Mouse (Mus musculus) heart, embryonic 15.5 days (tissue): ENCODE data around the gene Glt6d1. TPM values are rescaled to one million over a fixed set of nuclear protein-coding genes. Genes with fewer than 3 reads are reported as not detected.

Experiments
- ATAC-seq: fragments of 200-750 bp; cut with Nextera tagmentation; replicated peaks from 2 replicates; pipeline ENCODE4 v1.8.0; 2017; ENCODE audit warnings: low read depth, moderate TSS enrichment; ENCODE audit not compliant: insufficient number of reproducible peaks, insufficient read depth, low FRiP score
- H3K27ac ChIP-seq: fragments of 300-500 bp; sonication (generic); 2 replicates; pipeline ENCODE4 v1.5.1; 2015; ENCODE audit warnings: mild to moderate bottlenecking, inconsistent platforms
- H3K27me3 ChIP-seq: fragments of 300-500 bp; sonication (generic); 2 replicates; pipeline ENCODE4 v1.6.1; 2015; ENCODE audit warnings: inconsistent platforms
- H3K36me3 ChIP-seq: fragments of 300-500 bp; sonication (generic); 2 replicates; pipeline ENCODE4 v1.6.1; 2015; ENCODE audit warnings: mild to moderate bottlenecking, inconsistent platforms
- H3K4me1 ChIP-seq: fragments of 300-500 bp; sonication (generic); replicated peaks from 2 replicates; pipeline ENCODE4 v1.6.1; 2015; ENCODE audit warnings: inconsistent platforms
- H3K4me2 ChIP-seq: fragments of 300-500 bp; sonication (generic); 2 replicates; pipeline ENCODE4 v1.6.1; 2015; ENCODE audit warnings: inconsistent platforms, mild to moderate bottlenecking, moderate library complexity
- H3K4me3 ChIP-seq: fragments of 300-500 bp; sonication (generic); 2 replicates; pipeline ENCODE4 v1.5.1; 2015; ENCODE audit warnings: mild to moderate bottlenecking, inconsistent platforms
- H3K9ac ChIP-seq: fragments of 300-500 bp; sonication (generic); 2 replicates; pipeline ENCODE4 v1.6.1; 2015; ENCODE audit warnings: mild to moderate bottlenecking, inconsistent platforms
- H3K9me3 ChIP-seq: fragments of 300-500 bp; sonication (generic); replicated peaks from 2 replicates; pipeline ENCODE4 v1.6.1; 2016; ENCODE audit warnings: inconsistent platforms
- WGBS: fragments of 180-500 bp; shearing (Covaris S2); methylation state at CpG from one replicate; pipeline ENCODE4 v1.1.7; 2015; ENCODE audit warnings: mixed read lengths; 5-methylcytosine and 5-hydroxymethylcytosine counted together
- polyA plus RNA-seq: library from polyadenylated mRNA; unstranded; fragments of >200 nt; fragmentation: Nextera tagmentation; extraction: Ambion mirVana; gene quantifications from 2 replicates; pipeline ENCODE4 v1.2.1, GENCODE M21; 2015

The Glt6d1 gene
- polyA plus RNA-seq, 1 experiment from 2014 or later = not detected

- no peak overlapping the region for H3K9ac ChIP-seq
- ATAC-seq = no peak
- H3K4me3 ChIP-seq = no peak overlapping the region
- H3K36me3 ChIP-seq = no peaks in the 10 kb centered on the region
- 57% methylated on average over 4 of the region's 4 CpGs for WGBS
- no peak overlapping the region for H3K27ac ChIP-seq
- H3K4me1 ChIP-seq = no peaks in the 10 kb centered on the region
- H3K9me3 ChIP-seq = no peaks in the 10 kb centered on the region
- H3K4me2 ChIP-seq = no peak overlapping the region
- H3K27me3 ChIP-seq = no peaks in the 10 kb centered on the region
Measured at GRCm38 (mm10) chr2:25758064-25758625, 57.5 kb downstream of the Glt6d1 start.

- no peak overlapping the region for H3K9ac ChIP-seq
- H3K4me1 ChIP-seq = no peaks in the 10 kb centered on the region
- no peaks in the 10 kb centered on the region for H3K36me3 ChIP-seq
- H3K9me3 ChIP-seq = no peaks in the 10 kb centered on the region
- no peak overlapping the region for H3K4me2 ChIP-seq
- H3K27me3 ChIP-seq = no peaks in the 10 kb centered on the region
- WGBS = 92% methylated on average over 1 of the region's 1 CpGs
- H3K27ac ChIP-seq = no peak overlapping the region
- ATAC-seq = no peak
- no peak overlapping the region for H3K4me3 ChIP-seq
Measured at GRCm38 (mm10) chr2:25754201-25754600, 61.4 kb downstream of the Glt6d1 start.

Other genes starting within 250 kb of the Glt6d1 start
- gene Mamdc4, start 241.0 kb downstream of the Glt6d1 start, polyA plus RNA-seq = 3.4 and 9.8 TPM in 2 replicates
- gene Phpt1, start 240.6 kb downstream of the Glt6d1 start, polyA plus RNA-seq = 171 and 175 TPM in 2 replicates
- gene Ajm1, start 234.1 kb downstream of the Glt6d1 start, polyA plus RNA-seq = 0.22 and 0.30 TPM in 2 replicates
- gene Rabl6, start 207.3 kb downstream of the Glt6d1 start, polyA plus RNA-seq = 41.0 and 50.2 TPM in 2 replicates
- gene Ccdc183, start 198.2 kb downstream of the Glt6d1 start, polyA plus RNA-seq = 0.09 and 0.13 TPM in 2 replicates
- gene Tmem141, start 193.8 kb downstream of the Glt6d1 start, polyA plus RNA-seq = 19.0 and 21.9 TPM in 2 replicates
- gene Fcna, start 187.8 kb downstream of the Glt6d1 start, polyA plus RNA-seq = 3.3 and 4.8 TPM in 2 replicates
- gene Lcn8, start 162.7 kb downstream of the Glt6d1 start, polyA plus RNA-seq = not detected in 2 replicates
- not detected in 2 replicates for gene Lcn5, start 157.9 kb downstream of the Glt6d1 start, polyA plus RNA-seq
- not detected in 2 replicates for gene Lcn6, start 139.1 kb downstream of the Glt6d1 start, polyA plus RNA-seq
- gene Lcn10, start 133.1 kb downstream of the Glt6d1 start, polyA plus RNA-seq = not detected in 2 replicates
- gene Obp2a, start 115.8 kb downstream of the Glt6d1 start, polyA plus RNA-seq = not detected in 2 replicates
- 44.7 and 47.4 TPM in 2 replicates for gene Bmyc, start 109.1 kb downstream of the Glt6d1 start, polyA plus RNA-seq
- gene Obp2b, start 78.8 kb downstream of the Glt6d1 start, polyA plus RNA-seq = not detected in 2 replicates
- not detected in 2 replicates for gene Lcn3, start 50.3 kb downstream of the Glt6d1 start, polyA plus RNA-seq
- gene Lcn11, start 38.8 kb downstream of the Glt6d1 start, polyA plus RNA-seq = not detected in 2 replicates
- not detected in 2 replicates for gene Gm13539, start 33.6 kb downstream of the Glt6d1 start, polyA plus RNA-seq
- gene Lcn9, start 7.3 kb upstream of the Glt6d1 start, polyA plus RNA-seq = not detected in 2 replicates
- gene Sohlh1, start 31.4 kb upstream of the Glt6d1 start, polyA plus RNA-seq = not detected in 2 replicates
- gene Kcnt1, start 47.9 kb upstream of the Glt6d1 start, polyA plus RNA-seq = 0.57 TPM in 1 of 2 replicates, not detected in the other
- 11.6 and 12.8 TPM in 2 replicates for gene Camsap1, start 167.4 kb upstream of the Glt6d1 start, polyA plus RNA-seq
- gene Ubac1, start 205.9 kb upstream of the Glt6d1 start, polyA plus RNA-seq = 105 and 107 TPM in 2 replicates